Mouse (Mus musculus) embryonic fibroblast, embryonic 13.5 days (primary cell): Measurements from ENCODE around the gene Sdhaf1.

Experiments used
- CTCF ChIP-seq: IDR thresholded peaks from 2 replicates; pipeline ENCODE4 v1.5.1; 2011; ENCODE audit warnings: mild to moderate bottlenecking, control low read depth, low read length, moderate library complexity, borderline replicate concordance; ENCODE audit not compliant: insufficient read depth
- POLR2A ChIP-seq: IDR thresholded peaks from 2 replicates; pipeline ENCODE4 v1.6.1; 2011; ENCODE audit warnings: low read depth, mild to moderate bottlenecking, control low read depth, low read length, moderate library complexity

- no peak for TF ChIP-seq CTCF
- no peak for TF ChIP-seq POLR2A
Measured at GRCm38 (mm10) chr7:30335688-30336087, 12.0 kb upstream of the Sdhaf1 start.
